Comparison of ENCODE assay signal across 8 mouse cellular contexts in the genomic region with DNA sequence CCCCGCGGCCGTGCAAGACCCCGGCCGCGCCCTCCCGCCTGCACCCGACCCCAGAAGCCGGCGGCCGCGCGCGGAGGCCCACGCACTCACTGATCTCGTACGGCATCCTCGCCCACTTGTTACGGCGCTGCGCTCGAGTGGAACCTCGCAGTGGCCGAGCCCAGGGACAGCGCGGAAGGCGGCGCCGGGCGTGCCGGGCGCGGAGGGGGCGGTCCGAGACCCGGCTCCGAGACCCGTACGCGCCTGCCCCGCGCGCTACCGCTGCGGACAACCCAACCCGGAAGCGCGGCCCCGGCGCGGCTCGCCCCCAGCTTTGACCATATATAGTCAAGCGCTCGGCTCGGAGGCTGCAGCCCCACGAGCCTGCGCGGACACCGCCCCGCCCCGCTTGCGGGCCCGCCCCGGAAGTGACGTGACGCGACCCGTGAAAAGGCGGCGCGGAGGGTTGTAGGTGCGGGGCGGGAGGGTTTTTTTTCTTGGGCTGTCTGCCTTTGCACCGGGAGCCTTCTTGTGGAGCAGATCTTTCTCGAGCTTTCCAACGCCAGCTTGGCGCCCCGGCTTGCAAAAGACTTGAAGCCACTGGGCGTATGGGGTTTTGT. TPM values are rescaled to one million over a fixed set of nuclear protein-coding genes. Genes with fewer than 3 reads are reported as not detected.
A peak's percentile ranks its signal among the peaks of the same experiment; 100 is the strongest.
DNase-seq lines count a peak whose midpoint lies in the region; ATAC-seq and TF ChIP-seq lines count a peak whose summit lies in the region.

No protein-coding gene starts in this region.

- H3K4me2 ChIP-seq in forebrain, postnatal 0 days (ENCODE audit: low read depth): peak overlapping the region; percentile 94
- peak overlapping the region; percentile 71 for H3K4me2 ChIP-seq in lung, embryonic 15.5 days

- H3K4me3 ChIP-seq in G1E (ENCODE audit: low read depth, low read length): peak overlapping the region; percentile 89
- peak overlapping the region; percentile 99 for H3K4me3 ChIP-seq in forebrain, postnatal 0 days (ENCODE audit: low read depth, low read length)
- peak overlapping the region; percentile 94 for H3K4me3 ChIP-seq in lung, embryonic 15.5 days

- H3K27ac ChIP-seq in forebrain, postnatal 0 days (ENCODE audit: low read depth, low read length): peak overlapping the region; percentile 90
- peak overlapping the region; percentile 99 for H3K27ac ChIP-seq in lung, embryonic 15.5 days

- H3K36me3 ChIP-seq in G1E (replicated peaks): peaks cover 42% of the 10 kb centered on the region
- peaks cover 19% of the 10 kb centered on the region for H3K36me3 ChIP-seq in forebrain, postnatal 0 days (ENCODE audit: insufficient read depth)
- H3K36me3 ChIP-seq in lung, embryonic 15.5 days: peaks cover 26% of the 10 kb centered on the region

- peak overlapping the region; percentile 91 for H3K9ac ChIP-seq in forebrain, postnatal 0 days
- H3K9ac ChIP-seq in lung, embryonic 15.5 days: peak overlapping the region; percentile 94

- TF ChIP-seq CTCF in G1E (IDR thresholded peaks at IDR 0.05; ENCODE audit: low read depth, low read length): no peak
- TF ChIP-seq CTCF in forebrain, postnatal 0 days (IDR thresholded peaks at IDR 0.05; ENCODE audit: low read depth): no peak

- ATAC-seq in G1E (ENCODE audit: extremely low read depth, insufficient number of reproducible peaks, low FRiP score, poor library complexity, severe bottlenecking): peak; percentile 82
- peak; percentile 98 for ATAC-seq in forebrain, postnatal 0 days
- ATAC-seq in lung, embryonic 15.5 days (ENCODE audit: borderline replicate concordance, extremely low read depth, low FRiP score, low TSS enrichment): peak; percentile 98

- WGBS in forebrain, postnatal 0 days: 2% methylated on average over 55 of the region's 79 CpGs
- under 1% methylated on average over 78 of the region's 79 CpGs for WGBS in lung, embryonic 15.5 days

- peaks cover 18% of the 10 kb centered on the region for H3K27me3 ChIP-seq in G1E (ENCODE audit: insufficient read depth, low read length)
- H3K27me3 ChIP-seq in forebrain, postnatal 0 days (ENCODE audit: insufficient read depth, low read length): no peaks in the 10 kb centered on the region
- H3K27me3 ChIP-seq in lung, embryonic 15.5 days: no peaks in the 10 kb centered on the region

- DNase-seq in G1E (ENCODE audit: low spot score): peak; percentile 95
- DNase-seq in cerebellum, adult 18-20 months: peak; percentile 98 to 99
- peak; percentile 97 for DNase-seq in forebrain, postnatal 0 days
- peak; percentile 99 for DNase-seq in heart, postnatal 4 days
- DNase-seq in layer of hippocampus, adult 8-10 months (ENCODE audit: low spot score in 2 of 2): peak; percentile 94 to 95
- DNase-seq in ovary, adult 18-20 months (ENCODE audit: low spot score): peak; percentile 97
- DNase-seq in thymus, postnatal 0 days (ENCODE audit: low spot score): peak; percentile 96

- peaks cover 36% of the 10 kb centered on the region for H3K4me1 ChIP-seq in G1E (ENCODE audit: insufficient read depth, low read depth, low read length)
- peaks cover 16% of the 10 kb centered on the region for H3K4me1 ChIP-seq in forebrain, postnatal 0 days (ENCODE audit: insufficient read depth)
- H3K4me1 ChIP-seq in lung, embryonic 15.5 days: peaks cover 17% of the 10 kb centered on the region

- no peaks in the 10 kb centered on the region for H3K9me3 ChIP-seq in G1E (replicated peaks)
- no peaks in the 10 kb centered on the region for H3K9me3 ChIP-seq in forebrain, postnatal 0 days (ENCODE audit: low read length)
- H3K9me3 ChIP-seq in lung, embryonic 15.5 days: no peaks in the 10 kb centered on the region

RNA-seq across cellular contexts. Expression of gene Wdr1, which starts 1.5 kb away (rescaled TPM):
- total RNA-seq in G1E (2014; fragmentation: Nextera tagmentation) (105 and 107 TPM in 2 replicates), G1E (2017) (153 and 158 TPM in 2 replicates)
- 104 and 121 TPM in 2 replicates for polyA plus RNA-seq in G1E (2012)
- 230 and 256 TPM in 2 replicates for total RNA-seq in forebrain, postnatal 0 days (2014; rRNA removed)
- polyA plus RNA-seq in forebrain, postnatal 0 days (2015; fragmentation: Nextera tagmentation; extraction: Ambion mirVana): 156 and 192 TPM in 2 replicates
- total RNA-seq in heart, postnatal 4 days (2021): 100 to 1,000 TPM; 238 to 243 TPM
- 100 to 1,000 TPM; 214 to 223 (median 220) TPM for total RNA-seq in layer of hippocampus, adult 8-10 months (2022)
- 210 and 213 TPM in 2 replicates for polyA plus RNA-seq in lung, embryonic 15.5 days (2015; fragmentation: Nextera tagmentation; extraction: Ambion mirVana)
- polyA plus RNA-seq in thymus, postnatal 0 days (2015; fragmentation: Nextera tagmentation; extraction: Ambion mirVana): 265 and 280 TPM in 2 replicates

RNA-seq across cellular contexts. Expression of gene Slc2a9, which starts 58.6 kb away (rescaled TPM):
- 3.5 and 3.7 TPM in 2 replicates for total RNA-seq in G1E (2014; fragmentation: Nextera tagmentation)
- total RNA-seq in G1E (2017): 4.2 and 5.3 TPM in 2 replicates
- polyA plus RNA-seq in G1E (2012): 0.15 and 0.50 TPM in 2 replicates
- 2.2 and 5.0 TPM in 2 replicates for total RNA-seq in forebrain, postnatal 0 days (2014; rRNA removed)
- polyA plus RNA-seq in forebrain, postnatal 0 days (2015; fragmentation: Nextera tagmentation; extraction: Ambion mirVana): 0.36 and 0.81 TPM in 2 replicates
- total RNA-seq in heart, postnatal 4 days (2021): 1 to 10 TPM; 1.8 to 2.0 TPM
- total RNA-seq in layer of hippocampus, adult 8-10 months (2022): 1 to 10 TPM; 1.9 to 5.3 (median 4.3) TPM
- polyA plus RNA-seq in lung, embryonic 15.5 days (2015; fragmentation: Nextera tagmentation; extraction: Ambion mirVana): 1.2 and 1.4 TPM in 2 replicates
- polyA plus RNA-seq in thymus, postnatal 0 days (2015; fragmentation: Nextera tagmentation; extraction: Ambion mirVana): 4.7 and 5.2 TPM in 2 replicates

Comparison
In these comparisons a context has a peak if more than half of its experiments do, and no peak if none do; other contexts are left out.
1. Peak in every context shown above with its lines: DNase-seq, ATAC-seq, H3K4me3 ChIP-seq and H3K27ac ChIP-seq.